Mouse (Mus musculus) kidney, adult 2 months (tissue): Measurements from ENCODE around the gene Gmpr. TPM values are rescaled to one million over a fixed set of nuclear protein-coding genes. Genes with fewer than 3 reads are reported as not detected.

ENCODE experiments used
- DNase-seq: peaks from one replicate; pipeline ENCODE4 v3.0.0; 2021
- H3K27ac ChIP-seq: fragments of 200-500 bp; 2 replicates; pipeline ENCODE4 v1.5.1; 2012; ENCODE audit warnings: low read depth, low read length, control low read depth, inconsistent platforms; ENCODE audit not compliant: insufficient read depth
- H3K27me3 ChIP-seq: fragments of 200-500 bp; replicated peaks from 2 replicates; pipeline ENCODE4 v1.6.1; 2012; ENCODE audit warnings: mild to moderate bottlenecking, moderate library complexity, low read length, inconsistent platforms; ENCODE audit not compliant: control insufficient read depth, insufficient read depth
- H3K36me3 ChIP-seq: fragments of 200-500 bp; 2 replicates; pipeline ENCODE4 v1.6.1; 2012; ENCODE audit warnings: mild to moderate bottlenecking, moderate library complexity, low read length, inconsistent platforms; ENCODE audit not compliant: control insufficient read depth, insufficient read depth
- H3K4me1 ChIP-seq: fragments of 200-500 bp; 2 replicates; pipeline ENCODE4 v1.6.1; 2011; ENCODE audit warnings: low read length; ENCODE audit not compliant: control insufficient read depth, insufficient read depth
- H3K4me3 ChIP-seq: fragments of 200-500 bp; 2 replicates; pipeline ENCODE4 v1.5.1; 2011; ENCODE audit warnings: mild to moderate bottlenecking, low read depth, low read length, control low read depth; ENCODE audit not compliant: insufficient read depth
- CTCF ChIP-seq: fragments of 200-500 bp; conservative IDR thresholded peaks from 2 replicates; pipeline ENCODE4 v1.5.1; 2011; ENCODE audit warnings: low read depth, mild to moderate bottlenecking, control low read depth, low read length, moderate library complexity, mixed read lengths; ENCODE audit not compliant: insufficient read depth, insufficient read length
- POLR2A ChIP-seq: fragments of 200-500 bp; IDR thresholded peaks from one replicate; pipeline ENCODE4 v1.6.1; 2011; ENCODE audit warnings: low read depth, low read length, control low read depth
- WGBS: fragments of 180-500 bp; shearing (Covaris S2); methylation state at CpG from one replicate; pipeline ENCODE4 v1.1.7; 2018; 5-methylcytosine and 5-hydroxymethylcytosine counted together
- polyA plus RNA-seq: library from polyadenylated mRNA; depleted of rRNA; stranded (reverse); fragments of >200 nt; gene quantifications from 2 replicates; pipeline ENCODE4 v1.2.3, GENCODE M21; 2012; rRNA removed

Gene Gmpr
- polyA plus RNA-seq, 1 experiment, result 131 TPM

DNA sequence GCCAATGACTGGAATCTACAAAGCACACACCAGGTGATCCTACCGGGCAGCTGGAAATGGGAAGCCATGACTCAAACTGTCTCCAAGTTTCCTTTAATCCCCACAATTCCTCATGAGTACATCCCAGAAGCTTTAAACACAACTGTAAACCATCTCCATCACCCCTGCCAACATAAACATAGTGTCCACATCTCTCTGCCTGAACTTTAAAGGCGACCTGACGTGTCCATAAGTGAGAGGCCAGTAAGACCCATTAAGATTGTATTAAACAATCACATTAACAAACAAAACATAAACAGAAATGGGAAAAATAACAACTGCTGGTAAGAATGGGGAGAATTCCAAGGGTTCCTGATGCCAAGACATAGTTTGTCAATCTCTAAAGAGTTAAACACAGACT, 72.5 kb downstream of the Gmpr start:
- Histone ChIP-seq H3K27ac (no peak overlapping the region), H3K36me3 (no peaks in the 10 kb centered on the region), H3K27me3 (no peaks in the 10 kb centered on the region), H3K4me1 (no peaks in the 10 kb centered on the region), H3K4me3 (no peak overlapping the region)
- DNase-seq, result no peak
- TF ChIP-seq POLR2A (no peak), CTCF (no peak)
- WGBS, result 66% methylated on average over 3 of the region's 3 CpGs

DNA sequence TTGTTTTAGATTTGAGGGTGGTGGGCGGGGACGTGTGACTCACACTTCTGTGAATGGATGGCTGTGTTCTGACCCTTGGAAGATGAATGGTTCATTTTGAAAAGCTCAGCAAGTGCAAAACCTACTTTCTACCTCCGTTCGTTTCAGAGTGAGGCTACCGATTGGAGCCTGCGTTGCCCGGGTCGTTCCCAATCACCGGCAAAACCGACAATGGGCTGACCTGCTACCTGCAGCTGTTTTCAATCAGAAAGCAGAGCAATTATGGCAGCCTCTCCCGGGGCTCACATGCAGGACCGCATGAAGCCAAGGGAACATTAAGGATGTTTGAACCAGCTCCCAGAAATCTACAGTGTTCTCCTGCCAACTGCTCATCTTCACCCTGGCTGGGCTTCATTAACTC, 75.0 kb downstream of the Gmpr start:
- DNase-seq, result peak; percentile 14
- H3K36me3 ChIP-seq, result no peaks in the 10 kb centered on the region
- 57% methylated on average over 12 of the region's 12 CpGs for whole genome bisulfite sequencing
- no peaks in the 10 kb centered on the region for H3K4me1 ChIP-seq
- no peak overlapping the region for H3K27ac ChIP-seq
- no peaks in the 10 kb centered on the region for H3K27me3 ChIP-seq
- TF ChIP-seq POLR2A, result no peak
- no peak for TF ChIP-seq CTCF
- no peak overlapping the region for H3K4me3 ChIP-seq

GRCm38 (mm10) chr13:45583061-45583460, 75.8 kb downstream of the Gmpr start:
- H3K4me3 ChIP-seq, result no peak overlapping the region
- no peaks in the 10 kb centered on the region for H3K36me3 ChIP-seq
- TF ChIP-seq POLR2A, result no peak
- TF ChIP-seq CTCF, result 0 out of 2 replicates have a peak, but pooled peaks have one; percentile 26
- H3K27ac ChIP-seq, result no peak overlapping the region
- no peaks in the 10 kb centered on the region for H3K27me3 ChIP-seq
- no peaks in the 10 kb centered on the region for H3K4me1 ChIP-seq
- 91% methylated on average over 5 of the region's 5 CpGs for WGBS
- no peak for DNase-seq

DNA sequence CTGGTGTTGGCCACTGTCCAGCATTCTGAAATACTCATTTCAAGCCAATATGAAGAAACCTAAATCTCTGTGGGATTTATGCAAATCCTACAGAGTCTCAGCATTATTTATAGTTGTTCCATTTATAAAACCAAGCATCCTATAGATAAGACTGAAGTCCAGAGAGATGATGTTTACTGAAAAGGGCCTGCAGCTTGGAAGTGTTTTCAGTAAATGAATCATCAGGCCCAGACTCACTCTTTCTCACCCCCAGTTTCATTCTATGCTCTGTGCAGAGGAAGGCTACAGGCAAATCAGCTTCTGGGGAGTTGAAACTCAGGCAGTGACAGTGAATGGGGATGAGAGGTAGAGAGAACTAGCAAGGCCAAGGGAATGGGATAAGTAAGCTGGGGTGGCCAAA, 83.7 kb downstream of the Gmpr start:
- DNase-seq, result no peak
- TF ChIP-seq POLR2A (no peak), CTCF (no peak)
- Histone ChIP-seq H3K27ac (no peak overlapping the region), H3K36me3 (no peaks in the 10 kb centered on the region), H3K27me3 (no peaks in the 10 kb centered on the region), H3K4me3 (no peak overlapping the region), H3K4me1 (no peaks in the 10 kb centered on the region)

DNA sequence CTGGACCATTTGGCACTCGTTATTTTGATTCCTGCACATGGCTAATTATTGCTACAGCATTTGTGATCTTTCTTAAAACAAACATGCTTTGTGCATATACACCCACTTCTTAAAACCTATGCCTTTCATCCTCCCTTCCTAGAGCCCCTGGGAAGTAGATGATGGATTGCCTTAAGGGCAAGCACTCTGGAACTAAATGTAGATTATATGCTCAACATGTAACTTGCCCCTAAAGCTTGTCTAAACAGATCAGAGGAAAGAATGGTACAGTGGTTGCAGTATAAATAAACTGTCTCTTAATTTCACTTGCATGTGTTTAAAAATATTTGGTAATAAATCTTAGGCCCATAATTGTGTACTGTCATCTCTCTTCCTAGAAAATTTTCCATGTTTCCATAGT, 86.7 kb downstream of the Gmpr start:
- no peak for TF ChIP-seq POLR2A
- no peak for TF ChIP-seq CTCF
- Histone ChIP-seq H3K27me3 (no peaks in the 10 kb centered on the region), H3K4me1 (no peaks in the 10 kb centered on the region), H3K36me3 (no peaks in the 10 kb centered on the region), H3K4me3 (no peak overlapping the region), H3K27ac (no peak overlapping the region)
- WGBS, result 47% methylated on average over 1 of the region's 1 CpGs
- DNase-seq, result no peak

DNA sequence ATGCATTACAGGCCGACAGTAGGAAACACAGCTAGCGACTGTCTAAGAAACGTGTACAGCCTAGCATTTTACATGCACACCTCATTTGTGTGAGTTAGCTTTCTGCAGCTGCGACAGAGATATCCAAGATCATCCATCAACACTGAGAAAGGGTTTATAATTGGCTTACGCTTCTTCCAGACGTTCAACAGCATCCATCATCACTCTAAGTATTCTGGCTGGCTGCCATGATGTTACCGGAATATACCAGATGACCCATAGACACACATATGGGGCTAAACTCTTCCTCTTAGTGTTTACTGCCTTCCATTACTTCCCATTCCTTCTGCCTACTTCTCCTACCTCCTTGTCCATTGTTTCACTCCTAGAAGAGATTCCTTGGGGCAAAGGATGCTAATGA, 88.2 kb downstream of the Gmpr start:
- no peaks in the 10 kb centered on the region for H3K4me1 ChIP-seq
- H3K27me3 ChIP-seq, result no peaks in the 10 kb centered on the region
- no peaks in the 10 kb centered on the region for H3K36me3 ChIP-seq
- DNase-seq, result no peak
- 69% methylated on average over 7 of the region's 7 CpGs for WGBS
- H3K4me3 ChIP-seq, result no peak overlapping the region
- H3K27ac ChIP-seq, result no peak overlapping the region
- TF ChIP-seq CTCF, result no peak
- TF ChIP-seq POLR2A, result no peak

DNA sequence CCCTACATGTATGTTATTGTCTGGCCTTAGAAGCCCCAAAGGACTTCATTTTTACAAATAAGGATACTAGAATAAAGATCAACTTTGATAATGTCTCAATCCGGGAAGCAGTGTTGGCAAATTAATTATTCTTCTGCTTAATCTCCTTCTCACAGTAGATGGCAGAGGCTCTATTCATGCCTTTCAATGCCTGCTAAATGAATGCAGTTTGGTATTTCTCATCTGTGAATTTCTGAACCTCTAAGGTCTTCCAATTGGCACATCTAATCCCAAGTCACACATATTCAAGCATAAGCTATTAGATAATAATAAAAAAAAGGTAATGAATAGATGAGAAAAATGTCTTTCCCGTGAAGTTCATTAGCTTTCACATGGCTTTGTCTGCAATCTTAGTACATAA, 92.6 kb downstream of the Gmpr start:
- TF ChIP-seq POLR2A (no peak), CTCF (no peak)
- 86% methylated on average over 2 of the region's 2 CpGs for WGBS

GRCm38 (mm10) chr13:45600443-45600842, 93.2 kb downstream of the Gmpr start:
- no peak overlapping the region for H3K4me3 ChIP-seq
- peaks cover 4% of the 10 kb centered on the region; the same call in 1 of the 2 replicates for H3K4me1 ChIP-seq
- no peak overlapping the region for H3K27ac ChIP-seq
- TF ChIP-seq CTCF (no peak), POLR2A (no peak)
- no peak for DNase-seq
- 63% methylated on average over 6 of the region's 6 CpGs for WGBS
- no peaks in the 10 kb centered on the region for H3K36me3 ChIP-seq
- H3K27me3 ChIP-seq, result no peaks in the 10 kb centered on the region

More for the DNA sequence above, 92.6 kb downstream of the Gmpr start:
- H3K4me3 ChIP-seq, result no peak overlapping the region
- H3K4me1 ChIP-seq, result peaks cover 4% of the 10 kb centered on the region; the same call in 1 of the 2 replicates
- no peaks in the 10 kb centered on the region for H3K27me3 ChIP-seq
- no peak overlapping the region for H3K27ac ChIP-seq
- no peaks in the 10 kb centered on the region for H3K36me3 ChIP-seq
- no peak for DNase-seq

Other genes with a start within 250 kb of the Gmpr start
- 29.4 and 33.5 TPM in 2 replicates for gene Mylip, start 117.7 kb upstream of the Gmpr start, polyA plus RNA-seq